ENCODE assay signal across 15 mouse cellular contexts in genomic region chr11:90268934-90269333, GRCm38 (mm10). TPM values are rescaled to one million over a fixed set of nuclear protein-coding genes. Genes with fewer than 3 reads are reported as not detected.
DNase-seq lines count a peak whose midpoint lies in the region; ATAC-seq lines count a peak whose summit lies in the region.
"Had no signal": no experiment of that assay in that cellular context is flagged by ENCODE, and none has a peak within 500 bp of the region (broad histone marks: within the 10 kb centered on the region; RNA-seq: fewer than 3 reads in every experiment).

No protein-coding gene starts in this region.

- no peak overlapping the region for H3K27ac ChIP-seq in forebrain, embryonic 12.5 days
- no peak overlapping the region for H3K27ac ChIP-seq in forebrain, embryonic 16.5 days (ENCODE audit: low read length)
- H3K27ac ChIP-seq in midbrain, embryonic 13.5 days = no peak overlapping the region
- H3K27ac ChIP-seq in midbrain, embryonic 11.5 days (ENCODE audit: low read depth, low read length) = no peak overlapping the region
- H3K27ac ChIP-seq in hindbrain, embryonic 11.5 days (ENCODE audit: low read depth, low read length) = no peak overlapping the region
- H3K27ac ChIP-seq: embryonic facial prominence, embryonic 12.5 days; liver, embryonic 13.5 days had no signal

- 78% methylated on average over 5 of the region's 5 CpGs for WGBS in forebrain, embryonic 12.5 days
- 68% methylated on average over 5 of the region's 5 CpGs for WGBS in forebrain, embryonic 16.5 days
- 69% methylated on average over 5 of the region's 5 CpGs for WGBS in midbrain, embryonic 13.5 days
- 83% methylated on average over 5 of the region's 5 CpGs for WGBS in midbrain, embryonic 11.5 days
- WGBS in large intestine, adult 2 months = 23% methylated on average over 5 of the region's 5 CpGs
- WGBS in hindbrain, embryonic 11.5 days = 86% methylated on average over 5 of the region's 5 CpGs

- peak overlapping the region; percentile 22; the same call in 1 of the 2 replicates for H3K4me2 ChIP-seq in forebrain, embryonic 12.5 days
- H3K4me2 ChIP-seq in forebrain, embryonic 16.5 days (ENCODE audit: low read length) = no peak overlapping the region
- H3K4me2 ChIP-seq in midbrain, embryonic 13.5 days (replicated peaks) = no peak overlapping the region
- H3K4me2 ChIP-seq in midbrain, embryonic 11.5 days = no peak overlapping the region
- no peak overlapping the region for H3K4me2 ChIP-seq in hindbrain, embryonic 11.5 days (replicated peaks; ENCODE audit: low read depth, low read length)
- H3K4me2 ChIP-seq: embryonic facial prominence, embryonic 12.5 days; liver, embryonic 13.5 days; midbrain, embryonic 15.5 days had no signal

- no peak for DNase-seq in midbrain, embryonic 11.5 days (ENCODE audit: low spot score, missing footprints)
- DNase-seq in kidney, adult 9 months = peak; percentile 70
- peak; percentile 51 for DNase-seq in large intestine, adult 2 months (ENCODE audit: low read depth, low spot score)
- DNase-seq in hindbrain, embryonic 11.5 days (ENCODE audit: low spot score) = no peak
- DNase-seq in left cerebral cortex, postnatal 25 days (ENCODE audit: low spot score in 2 of 2) = no peak
- DNase-seq: cerebellum, postnatal 36 days; gastrocnemius, adult 2 months; heart, adult 18-20 months; liver, embryonic 13.5 days had no signal

- no peak for ATAC-seq in forebrain, embryonic 12.5 days (ENCODE audit: low FRiP score)
- no peak for ATAC-seq in forebrain, embryonic 16.5 days
- ATAC-seq in midbrain, embryonic 13.5 days = 0 out of 2 replicates have a peak, but pooled peaks have one; percentile 14
- no peak for ATAC-seq in midbrain, embryonic 11.5 days (ENCODE audit: low FRiP score)
- no peak for ATAC-seq in hindbrain, embryonic 11.5 days (ENCODE audit: low FRiP score)
- ATAC-seq: lung, postnatal 0 days had no signal

- H3K4me3 ChIP-seq in forebrain, embryonic 12.5 days (replicated peaks) = no peak overlapping the region
- H3K4me3 ChIP-seq in forebrain, embryonic 16.5 days (replicated peaks; ENCODE audit: low read length) = no peak overlapping the region
- no peak overlapping the region for H3K4me3 ChIP-seq in midbrain, embryonic 13.5 days (replicated peaks)
- H3K4me3 ChIP-seq in midbrain, embryonic 11.5 days (ENCODE audit: low read depth, low read length) = no peak overlapping the region
- no peak overlapping the region for H3K4me3 ChIP-seq in hindbrain, embryonic 11.5 days (ENCODE audit: low read depth, low read length)
- H3K4me3 ChIP-seq: embryonic facial prominence, embryonic 12.5 days; liver, embryonic 13.5 days; midbrain, embryonic 15.5 days had no signal

- intact Hi-C loops in left cerebral cortex, postnatal 25 days (cut with DNase I) = no loop called here

- H3K9ac ChIP-seq in forebrain, embryonic 12.5 days = peak overlapping the region; percentile 33; the same call in 1 of the 2 replicates
- no peak overlapping the region for H3K9ac ChIP-seq in forebrain, embryonic 16.5 days (replicated peaks; ENCODE audit: low read depth, low read length)
- H3K9ac ChIP-seq in midbrain, embryonic 13.5 days (replicated peaks) = 0 out of 2 replicates have a peak overlapping the region, but pooled peaks have one; percentile 10
- no peak overlapping the region for H3K9ac ChIP-seq in midbrain, embryonic 11.5 days (ENCODE audit: low read length)
- H3K9ac ChIP-seq in hindbrain, embryonic 11.5 days (ENCODE audit: low read depth, low read length) = no peak overlapping the region
- H3K9ac ChIP-seq: embryonic facial prominence, embryonic 12.5 days; liver, embryonic 13.5 days; midbrain, embryonic 15.5 days had no signal

- peaks cover 15% of the 10 kb centered on the region for H3K4me1 ChIP-seq in forebrain, embryonic 12.5 days
- peaks cover 10% of the 10 kb centered on the region for H3K4me1 ChIP-seq in forebrain, embryonic 16.5 days (replicated peaks; ENCODE audit: control insufficient read depth, insufficient read depth, low read length)
- peaks cover 15% of the 10 kb centered on the region for H3K4me1 ChIP-seq in midbrain, embryonic 13.5 days (replicated peaks)
- peaks cover 2% of the 10 kb centered on the region; the same call in 1 of the 2 replicates for H3K4me1 ChIP-seq in midbrain, embryonic 11.5 days (ENCODE audit: control insufficient read depth, insufficient read depth, low read length)
- H3K4me1 ChIP-seq in hindbrain, embryonic 11.5 days (replicated peaks; ENCODE audit: control insufficient read depth, insufficient read depth, low read length) = no peaks in the 10 kb centered on the region
- H3K4me1 ChIP-seq: liver, embryonic 13.5 days had no signal

- peaks cover 32% of the 10 kb centered on the region for H3K36me3 ChIP-seq in forebrain, embryonic 12.5 days (replicated peaks)
- H3K36me3 ChIP-seq in forebrain, embryonic 16.5 days (ENCODE audit: control insufficient read depth, insufficient read depth) = peaks cover 2% of the 10 kb centered on the region; the same call in 1 of the 2 replicates
- peaks cover 61% of the 10 kb centered on the region for H3K36me3 ChIP-seq in midbrain, embryonic 13.5 days
- no peaks in the 10 kb centered on the region for H3K36me3 ChIP-seq in midbrain, embryonic 11.5 days (ENCODE audit: control insufficient read depth, insufficient read depth, low read length)
- H3K36me3 ChIP-seq in hindbrain, embryonic 11.5 days (ENCODE audit: control insufficient read depth, insufficient read depth, low read length) = no peaks in the 10 kb centered on the region; the same call in 1 of the 2 replicates

- no peaks in the 10 kb centered on the region; the same call in 1 of the 2 replicates for H3K27me3 ChIP-seq in forebrain, embryonic 12.5 days
- H3K27me3 ChIP-seq in forebrain, embryonic 16.5 days (replicated peaks; ENCODE audit: control insufficient read depth, insufficient read depth, low read length) = no peaks in the 10 kb centered on the region
- H3K27me3 ChIP-seq in midbrain, embryonic 13.5 days = no peaks in the 10 kb centered on the region
- H3K27me3 ChIP-seq in midbrain, embryonic 11.5 days (ENCODE audit: control insufficient read depth, insufficient read depth, low read length) = no peaks in the 10 kb centered on the region; the same call in 1 of the 2 replicates
- no peaks in the 10 kb centered on the region for H3K27me3 ChIP-seq in hindbrain, embryonic 11.5 days (ENCODE audit: control insufficient read depth, insufficient read depth, low read length)
- H3K27me3 ChIP-seq: embryonic facial prominence, embryonic 12.5 days; liver, embryonic 13.5 days; midbrain, embryonic 15.5 days had no signal

- no peaks in the 10 kb centered on the region for H3K9me3 ChIP-seq in forebrain, embryonic 12.5 days
- no peaks in the 10 kb centered on the region for H3K9me3 ChIP-seq in forebrain, embryonic 16.5 days (ENCODE audit: control insufficient read depth, low read length)
- no peaks in the 10 kb centered on the region for H3K9me3 ChIP-seq in midbrain, embryonic 13.5 days
- no peaks in the 10 kb centered on the region for H3K9me3 ChIP-seq in midbrain, embryonic 11.5 days (ENCODE audit: control insufficient read depth, low read length)
- no peaks in the 10 kb centered on the region for H3K9me3 ChIP-seq in hindbrain, embryonic 11.5 days (ENCODE audit: control insufficient read depth, low read length)
- H3K9me3 ChIP-seq: embryonic facial prominence, embryonic 12.5 days; liver, embryonic 13.5 days; midbrain, embryonic 15.5 days had no signal

RNA-seq across cellular contexts. Expression of gene Mmd, which starts 19.7 kb away (rescaled TPM):
- 57.7 and 59.9 TPM in 2 replicates for polyA plus RNA-seq in forebrain, embryonic 12.5 days (2016; fragmentation: Nextera tagmentation; extraction: Ambion mirVana)
- polyA plus RNA-seq in forebrain, embryonic 16.5 days (2015; fragmentation: Nextera tagmentation; extraction: Ambion mirVana) = 104 and 107 TPM in 2 replicates
- 88.3 and 92.5 TPM in 2 replicates for polyA plus RNA-seq in midbrain, embryonic 13.5 days (2015; fragmentation: Nextera tagmentation; extraction: Ambion mirVana)
- polyA plus RNA-seq in midbrain, embryonic 11.5 days (2014; fragmentation: Nextera tagmentation; extraction: Ambion mirVana) = 48.1 and 51.9 TPM in 2 replicates
- polyA plus RNA-seq in large intestine, adult 2 months (2012; rRNA removed) = 17.9 and 23.6 TPM in 2 replicates
- 47.7 and 57.6 TPM in 2 replicates for polyA plus RNA-seq in hindbrain, embryonic 11.5 days (2014; fragmentation: Nextera tagmentation; extraction: Ambion mirVana)
- 100 to 1,000 TPM; 227 to 240 TPM for total RNA-seq in left cerebral cortex, postnatal 25 days (2021)

Comparison
In these comparisons a context has a peak if more than half of its experiments do, and no peak if none do; other contexts are left out.
1. H3K9ac ChIP-seq: peak in forebrain, embryonic 12.5 days (single experiment) and midbrain, embryonic 13.5 days (single experiment); none in forebrain, embryonic 16.5 days (single experiment), midbrain, embryonic 11.5 days (single experiment) and hindbrain, embryonic 11.5 days (single experiment).
2. DNase-seq: peak in kidney, adult 9 months (single experiment) and large intestine, adult 2 months (single experiment); none in midbrain, embryonic 11.5 days (single experiment), hindbrain, embryonic 11.5 days (single experiment) and left cerebral cortex, postnatal 25 days (0 of 2).